Mouse (Mus musculus) small intestine, adult 2 months (tissue): ENCODE measurements around the gene Gpr146. TPM values are rescaled to one million over a fixed set of nuclear protein-coding genes. Genes with fewer than 3 reads are reported as not detected.
A peak's percentile ranks its signal among the peaks of the same experiment; 100 is the strongest.

ENCODE experiments used
- H3K27ac ChIP-seq: fragments of 200-500 bp; 2 replicates; pipeline ENCODE4 v1.5.1; 2012; ENCODE audit warnings: low read depth, low read length, control low read depth, inconsistent platforms; ENCODE audit not compliant: insufficient read depth
- H3K27me3 ChIP-seq: fragments of 200-500 bp; 2 replicates; pipeline ENCODE4 v1.6.1; 2012; ENCODE audit warnings: mild to moderate bottlenecking, moderate library complexity, low read length, inconsistent platforms; ENCODE audit not compliant: control insufficient read depth, insufficient read depth
- H3K36me3 ChIP-seq: fragments of 200-500 bp; 2 replicates; pipeline ENCODE4 v1.6.1; 2012; ENCODE audit warnings: mild to moderate bottlenecking, low read length, control low read depth, inconsistent platforms; ENCODE audit not compliant: control insufficient read depth, insufficient read depth
- H3K4me1 ChIP-seq: fragments of 200-500 bp; 2 replicates; pipeline ENCODE4 v1.6.1; 2012; ENCODE audit warnings: low read length, inconsistent platforms, mixed read lengths; ENCODE audit not compliant: control insufficient read depth, insufficient read depth, insufficient read length
- H3K4me3 ChIP-seq: fragments of 200-500 bp; 2 replicates; pipeline ENCODE4 v1.5.1; 2012; ENCODE audit warnings: low read depth, mild to moderate bottlenecking, control low read depth, inconsistent platforms, low read length, moderate library complexity
- CTCF ChIP-seq: fragments of 200-500 bp; IDR thresholded peaks from 2 replicates; pipeline ENCODE4 v1.5.1; 2012; ENCODE audit warnings: low read depth, mild to moderate bottlenecking, control low read depth, inconsistent platforms, low read length, moderate library complexity, mixed read lengths; ENCODE audit not compliant: insufficient replicate concordance, insufficient read length; ENCODE audit errors: extremely low read depth
- POLR2A ChIP-seq: fragments of 200-500 bp; IDR thresholded peaks from 2 replicates; pipeline ENCODE4 v1.6.1; 2012; ENCODE audit warnings: low read depth, mild to moderate bottlenecking, control low read depth, inconsistent platforms, low read length, moderate library complexity
- WGBS: fragments of 180-500 bp; shearing (Covaris S2); methylation state at CpG from one replicate; pipeline ENCODE4 v1.1.7; 2018; 5-methylcytosine and 5-hydroxymethylcytosine counted together
- polyA plus RNA-seq: library from polyadenylated mRNA; depleted of rRNA; stranded (reverse); fragments of >200 nt; gene quantifications from 2 replicates; pipeline ENCODE4 v1.2.3, GENCODE M21; 2012

Gene Gpr146
- polyA plus RNA-seq, 1 experiment, result 6.8 TPM

GRCm38 (mm10) chr5:139337826-139338370, 39.6 kb upstream of the Gpr146 start:
- no peak for TF ChIP-seq POLR2A
- peaks cover 43% of the 10 kb centered on the region for H3K36me3 ChIP-seq
- H3K27me3 ChIP-seq, result no peaks in the 10 kb centered on the region
- H3K27ac ChIP-seq, result no peak overlapping the region
- no peak overlapping the region for H3K4me3 ChIP-seq
- WGBS, result 79% methylated on average over 13 of the region's 13 CpGs
- peaks cover 18% of the 10 kb centered on the region for H3K4me1 ChIP-seq

- TF ChIP-seq CTCF (no peak), POLR2A (no peak)
- Histone ChIP-seq H3K4me3 (no peak overlapping the region), H3K4me1 (peaks cover 12% of the 10 kb centered on the region), H3K27ac (no peak overlapping the region), H3K27me3 (no peaks in the 10 kb centered on the region), H3K36me3 (peaks cover 43% of the 10 kb centered on the region)
- 32% methylated on average over 3 of the region's 3 CpGs for WGBS
These were observed 39.1 kb upstream of the Gpr146 start for GRCm38 (mm10) chr5:139338403-139338802.

GRCm38 (mm10) chr5:139338891-139339290, 38.6 kb upstream of the Gpr146 start:
- Histone ChIP-seq H3K36me3 (peaks cover 43% of the 10 kb centered on the region), H3K27ac (no peak overlapping the region), H3K4me1 (peaks cover 10% of the 10 kb centered on the region), H3K4me3 (no peak overlapping the region), H3K27me3 (no peaks in the 10 kb centered on the region)
- no peak for TF ChIP-seq CTCF
- no peak for TF ChIP-seq POLR2A
- WGBS, result 82% methylated on average over 11 of the region's 11 CpGs

GRCm38 (mm10) chr5:139344021-139344686, 33.3 kb upstream of the Gpr146 start:
- peak overlapping the region; percentile 93 for H3K4me3 ChIP-seq
- no peaks in the 10 kb centered on the region for H3K27me3 ChIP-seq
- TF ChIP-seq CTCF (peak; percentile 89), POLR2A (no peak)
- H3K27ac ChIP-seq, result 0 out of 2 replicates have a peak overlapping the region, but pooled peaks have one; percentile 67
- WGBS, result 2% methylated on average over 12 of the region's 12 CpGs
- peaks cover 28% of the 10 kb centered on the region; the same call in 1 of the 2 replicates for H3K4me1 ChIP-seq
- H3K36me3 ChIP-seq, result peaks cover 23% of the 10 kb centered on the region

- 0% methylated on average over 33 of the region's 33 CpGs for WGBS
- Histone ChIP-seq H3K27ac (peak overlapping the region; percentile 67), H3K4me3 (peak overlapping the region; percentile 93)
These were observed 32.7 kb upstream of the Gpr146 start for GRCm38 (mm10) chr5:139344687-139345363.

GRCm38 (mm10) chr5:139345364-139345714, 32.2 kb upstream of the Gpr146 start:
- peak overlapping the region; percentile 23; the same call in 1 of the 2 replicates for H3K4me3 ChIP-seq
- H3K27me3 ChIP-seq, result no peaks in the 10 kb centered on the region
- 4% methylated on average over 5 of the region's 5 CpGs for WGBS
- peaks cover 14% of the 10 kb centered on the region for H3K36me3 ChIP-seq
- peak overlapping the region; percentile 54 for H3K27ac ChIP-seq
- TF ChIP-seq CTCF (no peak), POLR2A (no peak)
- H3K4me1 ChIP-seq, result peaks cover 31% of the 10 kb centered on the region; the same call in 1 of the 2 replicates

More at GRCm38 (mm10) chr5:139344687-139345363, 32.7 kb upstream of the Gpr146 start:
- H3K36me3 ChIP-seq, result peaks cover 17% of the 10 kb centered on the region
- H3K4me1 ChIP-seq, result peaks cover 31% of the 10 kb centered on the region; the same call in 1 of the 2 replicates
- no peaks in the 10 kb centered on the region for H3K27me3 ChIP-seq
- TF ChIP-seq POLR2A (peak; percentile 59; the same call in 1 of the 2 replicates), CTCF (no peak)

- peaks cover 37% of the 10 kb centered on the region for H3K4me1 ChIP-seq
These were observed 30.3 kb upstream of the Gpr146 start for GRCm38 (mm10) chr5:139347225-139347624.

More at GRCm38 (mm10) chr5:139347225-139347624, 30.3 kb upstream of the Gpr146 start:
- WGBS, result 36% methylated on average over 1 of the region's 1 CpGs
- peaks cover 3% of the 10 kb centered on the region for H3K36me3 ChIP-seq
- TF ChIP-seq CTCF, result no peak
- TF ChIP-seq POLR2A, result no peak
- H3K27ac ChIP-seq, result peak overlapping the region; percentile 77
- no peaks in the 10 kb centered on the region for H3K27me3 ChIP-seq
- H3K4me3 ChIP-seq, result no peak overlapping the region
